11 mouse cellular contexts compared by ENCODE assay signal in the genomic region with DNA sequence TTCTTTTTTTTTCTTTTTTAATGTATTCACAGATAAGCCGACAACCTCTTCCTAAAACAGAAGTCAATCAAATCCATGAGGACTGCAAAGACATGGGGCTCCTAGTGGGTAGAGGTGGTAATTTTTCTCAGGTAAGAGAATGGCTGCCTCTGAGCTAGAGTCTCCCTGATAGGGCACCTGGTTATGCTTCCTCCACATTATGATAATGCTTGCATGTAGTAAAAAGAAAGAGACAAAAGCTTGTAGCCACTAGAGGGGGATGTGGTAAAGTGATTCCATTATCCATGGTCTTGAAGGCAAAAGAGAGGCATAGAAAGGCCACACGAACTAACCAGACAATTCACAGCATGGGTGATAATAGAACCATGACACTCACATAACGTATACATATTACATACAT. TPM values are rescaled to one million over a fixed set of nuclear protein-coding genes. Genes with fewer than 3 reads are reported as not detected.
DNase-seq lines count a peak whose midpoint lies in the region; TF ChIP-seq lines count a peak whose summit lies in the region.
"Had no signal": no experiment of that assay in that cellular context is flagged by ENCODE, and none has a peak within 500 bp of the region (broad histone marks: within the 10 kb centered on the region; RNA-seq: fewer than 3 reads in every experiment).

No protein-coding gene starts in this region.

- no peak overlapping the region for H3K4me3 ChIP-seq in left cerebral cortex, adult 2 months
- H3K4me3 ChIP-seq: embryonic facial prominence, embryonic 12.5 days; limb, embryonic 15.5 days had no signal

- peak; percentile 53 for TF ChIP-seq CTCF in left cerebral cortex, adult 2 months (IDR thresholded peaks at IDR 0.05)

- H3K27ac ChIP-seq in left cerebral cortex, adult 2 months, result no peak overlapping the region
- H3K27ac ChIP-seq: embryonic facial prominence, embryonic 12.5 days; limb, embryonic 15.5 days had no signal

- DNase-seq in left cerebral cortex, adult 2 months (ENCODE audit: extremely low spot score in 1 of 2, low spot score in 2 of 2), result no peak
- DNase-seq in left cerebral cortex, postnatal 10 days (ENCODE audit: extremely low spot score in 1 of 2, low spot score in 2 of 2), result no peak
- DNase-seq in adipocyte (ENCODE audit: low spot score), result peak; percentile 61
- DNase-seq in fibroblast of lung, adult 2 months (ENCODE audit: low read depth), result peak; percentile 36
- DNase-seq in lung, postnatal 25 days (ENCODE audit: low spot score), result peak; percentile 26
- DNase-seq in heart, adult 18-20 months, result no peak
- DNase-seq in urinary bladder, adult 2 months (ENCODE audit: low spot score), result no peak
- no peak for DNase-seq in thymus, adult 18-20 months

- intact Hi-C loops in left cerebral cortex, adult 2 months (cut with DNase I), result loop anchor here (5.0 kb wide), 1 partner anchor 37 kb away; no protein-coding TSS in a partner anchor
- intact Hi-C loops in left cerebral cortex, postnatal 10 days (cut with DNase I), result no loop called here

RNA-seq across cellular contexts. Expression of gene Agxt2, which starts 42.1 kb away (rescaled TPM):
- total RNA-seq in left cerebral cortex, adult 2 months (2021), result not detected
- not detected for total RNA-seq in left cerebral cortex, postnatal 10 days (2021)
- total RNA-seq in heart, adult 18-20 months (2021), result under 1 TPM in 1 of 2 experiments, not detected in 1; 0.12 TPM
- not detected in 2 replicates for polyA plus RNA-seq in urinary bladder, adult 2 months (2012; rRNA removed)
- polyA plus RNA-seq: embryonic facial prominence, embryonic 12.5 days; limb, embryonic 15.5 days; stomach, embryonic 14.5 days had no signal

Comparison
In these comparisons a context has a peak if more than half of its experiments do, and no peak if none do; other contexts are left out.
1. DNase-seq: peak in adipocyte (single experiment), fibroblast of lung, adult 2 months (single experiment) and lung, postnatal 25 days (single experiment); none in left cerebral cortex, adult 2 months (0 of 2), left cerebral cortex, postnatal 10 days (0 of 2), heart, adult 18-20 months (0 of 2), urinary bladder, adult 2 months (single experiment) and thymus, adult 18-20 months (0 of 2).